Mouse (Mus musculus) midbrain, embryonic 15.5 days (tissue): ENCODE data around the gene Nfat5. TPM values are rescaled to one million over a fixed set of nuclear protein-coding genes. Genes with fewer than 3 reads are reported as not detected.
A peak's percentile ranks its signal among the peaks of the same experiment; 100 is the strongest.

Source experiments
- ATAC-seq: fragments of 200-750 bp; cut with Nextera tagmentation; replicated peaks from 2 replicates; pipeline ENCODE4 v1.8.0; 2017; ENCODE audit warnings: moderate TSS enrichment
- H3K27ac ChIP-seq: fragments of 300-500 bp; sonication (generic); 2 replicates; pipeline ENCODE4 v1.5.1; 2015; ENCODE audit warnings: mild to moderate bottlenecking, inconsistent platforms
- H3K27me3 ChIP-seq: fragments of 300-500 bp; sonication (generic); replicated peaks from 2 replicates; pipeline ENCODE4 v1.6.1; 2015; ENCODE audit warnings: inconsistent platforms
- H3K36me3 ChIP-seq: fragments of 300-500 bp; sonication (generic); replicated peaks from 2 replicates; pipeline ENCODE4 v1.6.1; 2015; ENCODE audit warnings: inconsistent platforms
- H3K4me1 ChIP-seq: fragments of 300-500 bp; sonication (generic); 2 replicates; pipeline ENCODE4 v1.6.1; 2015; ENCODE audit warnings: inconsistent platforms
- H3K4me2 ChIP-seq: fragments of 300-500 bp; sonication (generic); 2 replicates; pipeline ENCODE4 v1.6.1; 2015; ENCODE audit warnings: inconsistent platforms, mild to moderate bottlenecking, moderate library complexity
- H3K4me3 ChIP-seq: fragments of 300-500 bp; sonication (generic); 2 replicates; pipeline ENCODE4 v1.5.1; 2015; ENCODE audit warnings: mild to moderate bottlenecking, inconsistent platforms
- H3K9ac ChIP-seq: fragments of 300-500 bp; sonication (generic); 2 replicates; pipeline ENCODE4 v1.6.1; 2015; ENCODE audit warnings: mild to moderate bottlenecking, inconsistent platforms
- H3K9me3 ChIP-seq: fragments of 300-500 bp; sonication (generic); 2 replicates; pipeline ENCODE4 v1.6.1; 2016; ENCODE audit warnings: inconsistent platforms
- WGBS: fragments of 180-500 bp; shearing (Covaris S2); methylation state at CpG from one replicate; pipeline ENCODE4 v1.1.7; 2015; ENCODE audit warnings: mixed read lengths; 5-methylcytosine and 5-hydroxymethylcytosine counted together
- polyA plus RNA-seq: library from polyadenylated mRNA; unstranded; fragments of >200 nt; fragmentation: Nextera tagmentation; extraction: Ambion mirVana; gene quantifications from 2 replicates; pipeline ENCODE4 v1.2.1, GENCODE M21; 2015

Nfat5 gene
- polyA plus RNA-seq, 1 experiment from 2014 or later: 12.3 TPM

DNA sequence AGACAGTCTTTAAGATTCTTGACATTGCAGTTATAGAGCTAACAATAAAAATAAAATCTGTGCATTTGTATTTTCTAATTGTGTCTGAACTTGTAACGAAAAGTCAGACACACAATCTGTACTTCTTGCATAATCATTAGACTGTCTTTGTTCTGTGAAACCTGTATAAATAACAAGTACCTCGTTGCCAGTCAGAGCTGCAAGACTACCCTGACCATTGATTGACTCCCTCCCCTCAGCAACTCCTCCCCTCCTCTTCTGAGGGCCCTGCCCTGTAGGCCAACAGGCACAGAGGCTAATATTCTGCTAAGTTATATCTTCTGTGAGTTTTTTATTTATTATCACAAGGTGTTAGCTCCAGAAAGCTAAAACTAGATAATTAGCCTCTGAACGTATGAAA, 112.7 kb downstream of the Nfat5 start:
- Histone ChIP-seq H3K9ac (no peak overlapping the region), H3K27ac (no peak overlapping the region), H3K27me3 (no peaks in the 10 kb centered on the region), H3K4me2 (no peak overlapping the region), H3K4me1 (peaks cover 14% of the 10 kb centered on the region), H3K4me3 (no peak overlapping the region), H3K9me3 (no peaks in the 10 kb centered on the region), H3K36me3 (peaks cover 22% of the 10 kb centered on the region)
- no peak for ATAC-seq
- WGBS: 72% methylated on average over 3 of the region's 3 CpGs

DNA sequence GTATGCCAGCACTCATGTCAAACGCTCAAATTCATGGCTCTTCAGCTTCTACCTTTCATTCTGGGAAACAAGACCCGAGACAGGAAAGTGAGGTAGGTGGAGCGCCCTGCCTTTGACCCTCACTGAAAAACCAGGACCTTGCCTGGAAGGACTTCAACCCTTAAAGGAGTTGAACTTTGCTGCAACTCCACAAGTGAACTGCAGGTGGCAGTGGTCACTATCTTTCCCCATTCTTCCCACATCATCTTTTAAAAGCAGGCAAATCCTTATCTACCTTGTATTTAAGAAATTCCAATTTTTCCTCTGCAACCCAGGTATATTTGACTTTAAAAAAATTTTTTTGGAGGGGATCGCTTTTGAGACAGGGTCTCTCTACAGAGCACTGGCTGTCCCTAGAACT, 118.1 kb downstream of the Nfat5 start:
- H3K4me1 ChIP-seq: no peaks in the 10 kb centered on the region
- no peaks in the 10 kb centered on the region for H3K9me3 ChIP-seq
- no peak overlapping the region for H3K9ac ChIP-seq
- no peak overlapping the region for H3K27ac ChIP-seq
- peaks cover 58% of the 10 kb centered on the region for H3K36me3 ChIP-seq
- ATAC-seq: no peak
- H3K27me3 ChIP-seq: no peaks in the 10 kb centered on the region
- no peak overlapping the region for H3K4me3 ChIP-seq
- 78% methylated on average over 4 of the region's 4 CpGs for WGBS
- no peak overlapping the region for H3K4me2 ChIP-seq

DNA sequence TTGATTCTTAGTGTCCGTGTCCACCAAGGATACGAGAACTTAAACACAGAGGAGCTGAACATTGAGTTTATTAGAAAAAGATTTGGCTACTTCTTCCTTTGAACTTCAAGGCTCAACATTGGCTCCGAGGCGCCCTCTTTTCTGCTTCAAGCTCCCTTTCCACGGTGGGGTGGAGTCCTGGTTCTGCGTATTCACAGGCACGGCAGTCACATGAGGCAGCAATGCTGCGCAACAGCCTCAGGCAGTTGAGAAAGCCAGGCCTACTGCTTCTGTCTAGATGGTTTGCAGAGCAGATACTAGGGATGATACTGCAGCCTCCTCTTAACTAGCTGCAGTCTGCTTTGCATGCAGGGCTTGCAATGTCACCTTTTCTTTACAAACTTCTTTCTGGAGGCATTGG, 119.3 kb downstream of the Nfat5 start:
- Histone ChIP-seq H3K4me2 (no peak overlapping the region), H3K9me3 (no peaks in the 10 kb centered on the region), H3K4me3 (no peak overlapping the region), H3K9ac (no peak overlapping the region), H3K27ac (no peak overlapping the region), H3K4me1 (no peaks in the 10 kb centered on the region), H3K27me3 (no peaks in the 10 kb centered on the region), H3K36me3 (peaks cover 67% of the 10 kb centered on the region)
- no peak for ATAC-seq
- 93% methylated on average over 8 of the region's 8 CpGs for WGBS

DNA sequence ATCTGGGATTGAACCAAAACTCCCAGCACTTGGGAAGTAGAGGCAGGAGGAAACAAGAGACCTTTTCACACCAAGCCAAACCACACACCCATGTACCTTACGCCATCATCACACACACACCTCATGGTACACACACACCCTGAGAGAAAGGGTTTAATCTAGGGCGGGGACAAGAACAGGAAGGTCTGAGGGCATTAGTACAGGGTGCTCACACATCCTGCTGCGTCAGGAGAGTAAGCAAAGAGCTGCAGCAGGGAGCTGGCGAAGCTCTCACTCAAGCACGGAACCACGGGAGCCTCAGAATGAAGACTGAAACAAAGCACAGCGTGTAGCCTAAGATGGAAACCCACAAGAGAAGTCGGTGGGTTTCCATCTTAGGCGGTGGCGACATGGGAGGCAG, 120.6 kb downstream of the Nfat5 start:
- H3K9me3 ChIP-seq: no peaks in the 10 kb centered on the region
- peaks cover 77% of the 10 kb centered on the region for H3K36me3 ChIP-seq
- H3K4me3 ChIP-seq: no peak overlapping the region
- no peak for ATAC-seq
- H3K4me2 ChIP-seq: no peak overlapping the region
- no peak overlapping the region for H3K9ac ChIP-seq
- H3K27ac ChIP-seq: no peak overlapping the region
- no peaks in the 10 kb centered on the region for H3K4me1 ChIP-seq
- WGBS: 92% methylated on average over 10 of the region's 10 CpGs
- no peaks in the 10 kb centered on the region for H3K27me3 ChIP-seq

DNA sequence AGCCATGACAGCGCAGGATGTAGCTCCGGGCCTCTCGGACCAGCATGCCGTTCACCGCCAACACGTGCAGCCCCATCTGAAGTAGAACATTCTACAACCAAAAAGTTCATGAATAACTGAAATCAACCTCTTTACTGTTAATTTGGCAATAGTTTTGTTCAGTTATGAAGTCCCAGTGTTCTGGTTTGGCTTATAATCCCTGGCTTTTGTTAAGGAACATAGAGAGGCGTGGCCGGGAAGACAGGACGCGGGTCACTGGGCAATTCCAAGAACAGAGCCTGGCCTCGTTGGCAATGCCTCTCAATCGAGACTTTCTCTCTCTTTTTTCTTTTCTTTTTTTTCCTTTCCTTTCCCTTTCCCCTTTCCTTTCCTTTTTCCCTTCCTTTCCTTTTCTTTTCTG, 123.7 kb downstream of the Nfat5 start:
- Histone ChIP-seq H3K9ac (no peak overlapping the region), H3K9me3 (no peaks in the 10 kb centered on the region), H3K27ac (no peak overlapping the region), H3K4me3 (no peak overlapping the region), H3K4me1 (0 out of 2 replicates have a peak, but pooled peaks cover under 1% of the 10 kb centered on the region), H3K27me3 (no peaks in the 10 kb centered on the region), H3K36me3 (peaks cover 60% of the 10 kb centered on the region), H3K4me2 (no peak overlapping the region)
- ATAC-seq: no peak
- WGBS: 86% methylated on average over 12 of the region's 12 CpGs

DNA sequence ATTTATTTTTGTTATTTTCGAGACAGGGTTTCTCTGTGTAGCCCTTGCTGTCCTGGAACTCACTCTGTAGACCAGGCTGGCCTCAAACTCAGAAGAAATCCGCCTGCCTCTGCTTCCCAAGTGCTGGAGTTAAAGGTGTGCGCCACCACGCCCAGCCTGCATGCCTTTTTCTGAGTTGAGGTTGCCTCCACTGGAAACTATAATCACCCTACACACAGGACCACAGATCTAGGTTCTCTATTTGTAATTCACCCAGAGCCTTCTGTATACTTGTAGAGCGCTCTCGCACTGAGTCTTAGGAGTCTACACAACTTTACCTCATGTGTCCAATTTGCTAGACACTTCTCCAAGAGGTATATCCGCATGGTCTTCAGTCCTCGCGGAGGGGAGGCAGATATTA, 130.9 kb downstream of the Nfat5 start:
- Histone ChIP-seq H3K27me3 (no peaks in the 10 kb centered on the region), H3K36me3 (peaks cover 10% of the 10 kb centered on the region; the same call in 1 of the 2 replicates), H3K9ac (peak overlapping the region; percentile 82), H3K9me3 (no peaks in the 10 kb centered on the region), H3K4me3 (peak overlapping the region; percentile 82), H3K27ac (peak overlapping the region; percentile 72), H3K4me2 (peak overlapping the region; percentile 82), H3K4me1 (peaks cover 22% of the 10 kb centered on the region)
- ATAC-seq: peak; percentile 18; the same call in 1 of the 2 replicates
- 29% methylated on average over 9 of the region's 9 CpGs for WGBS

DNA sequence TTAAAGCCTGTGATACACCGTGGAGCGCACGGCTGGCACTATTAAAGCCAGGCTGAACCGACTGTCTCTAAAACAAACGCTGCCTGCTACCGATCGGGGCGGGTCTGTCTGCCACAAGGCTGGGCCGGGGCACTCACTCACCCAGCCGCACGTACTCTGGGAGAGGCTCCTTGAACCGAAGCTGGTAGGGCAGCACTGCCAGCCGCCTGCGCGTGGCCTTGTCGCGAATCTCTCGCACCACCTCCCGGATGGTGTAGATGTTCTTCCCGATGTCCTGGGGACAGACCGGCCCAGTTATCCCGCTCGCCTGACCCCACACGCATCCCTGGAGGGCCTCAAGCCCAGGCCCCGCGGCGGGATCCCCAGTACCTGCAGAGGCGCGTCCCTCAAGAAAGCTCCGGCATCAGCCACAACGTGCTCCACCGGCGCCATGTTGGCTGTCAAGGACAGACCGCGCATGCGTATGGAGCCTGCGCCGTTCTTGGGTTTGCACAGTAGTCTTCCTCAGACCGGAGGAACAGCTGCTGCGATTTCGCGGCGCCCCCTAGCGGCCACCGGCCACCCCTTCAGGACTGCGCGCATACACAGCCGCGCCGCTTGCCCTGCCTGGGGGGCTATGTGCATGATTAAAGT, 131.4 kb downstream of the Nfat5 start, which contains the start of gene Nob1:
Nob1 (minus strand) TSS at position 455 of the 633 bp plus-strand sequence.
- Histone ChIP-seq H3K27ac (peak within 1 kb of the TSS; percentile 72), H3K9ac (peak within 1 kb of the TSS; percentile 82), H3K4me2 (peak within 1 kb of the TSS; percentile 82), H3K4me3 (peak within 1 kb of the TSS; percentile 82), H3K36me3 (peaks cover 10% of the 10 kb centered on the region; the same call in 1 of the 2 replicates), H3K4me1 (peaks cover 22% of the 10 kb centered on the region), H3K27me3 (no peaks in the 10 kb centered on the region), H3K9me3 (no peaks in the 10 kb centered on the region)
- under 1% methylated on average over 50 of the region's 50 CpGs for WGBS
- ATAC-seq: peak; percentile 99

DNA sequence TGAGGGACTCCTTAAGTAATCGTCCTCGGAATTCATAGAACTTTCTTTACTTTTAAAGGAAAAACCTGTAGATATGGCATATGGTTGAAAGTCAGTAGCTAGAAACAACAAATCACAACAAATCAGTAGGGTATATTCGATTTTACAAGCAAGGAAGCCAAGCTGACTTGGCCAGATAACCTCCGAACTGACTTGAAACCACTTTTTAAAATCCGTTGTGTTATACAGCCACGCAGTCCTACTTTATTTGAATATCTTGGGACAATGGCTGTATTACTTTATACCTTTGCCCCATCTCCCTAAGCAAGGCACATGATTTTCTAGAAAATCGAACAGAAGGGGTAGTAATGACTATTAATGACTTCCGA, 131.9 kb downstream of the Nfat5 start:
- Histone ChIP-seq H3K9ac (no peak overlapping the region), H3K36me3 (peaks cover 10% of the 10 kb centered on the region; the same call in 1 of the 2 replicates), H3K9me3 (no peaks in the 10 kb centered on the region), H3K27ac (no peak overlapping the region), H3K4me3 (peak overlapping the region; percentile 82), H3K4me1 (peaks cover 22% of the 10 kb centered on the region), H3K4me2 (peak overlapping the region; percentile 82; the same call in 1 of the 2 replicates), H3K27me3 (no peaks in the 10 kb centered on the region)
- ATAC-seq: no peak
- 47% methylated on average over 8 of the region's 8 CpGs for WGBS

Other genes with a start within 250 kb of the Nfat5 start
- gene Pdf, start 244.9 kb upstream of the Nfat5 start, polyA plus RNA-seq: 35.8 and 40.4 TPM in 2 replicates
- 42.0 and 44.8 TPM in 2 replicates for gene Cog8, start 236.8 kb upstream of the Nfat5 start, polyA plus RNA-seq
- 70.2 and 71.1 TPM in 2 replicates for gene Nip7, start 236.6 kb upstream of the Nfat5 start, polyA plus RNA-seq
- gene Tmed6, start 227.8 kb upstream of the Nfat5 start, polyA plus RNA-seq: not detected in 2 replicates
- gene Terf2, start 196.9 kb upstream of the Nfat5 start, polyA plus RNA-seq: 27.3 and 29.7 TPM in 2 replicates
- gene Cyb5b, start 142.8 kb upstream of the Nfat5 start, polyA plus RNA-seq: 109 and 116 TPM in 2 replicates
- gene Nqo1, start 109.7 kb downstream of the Nfat5 start, polyA plus RNA-seq: 4.1 and 5.5 TPM in 2 replicates
- 68.0 and 70.0 TPM in 2 replicates for gene Nob1, start 131.6 kb downstream of the Nfat5 start, polyA plus RNA-seq
- 43.0 and 44.3 TPM in 2 replicates for gene Wwp2, start 142.9 kb downstream of the Nfat5 start, polyA plus RNA-seq